Mouse (Mus musculus) urinary bladder, postnatal 25 days (tissue): ENCODE results near the gene Gm8857.
"Not testable (repeated sequence)": the region's sequence is repeated elsewhere in the genome, so short reads cannot be mapped to it uniquely, and the experiment has no call there.

Experiments used
- DNase-seq: peaks from one replicate; pipeline ENCODE4 v3.0.0; 2022; ENCODE audit warnings: low spot score

Gm8857 gene

DNA sequence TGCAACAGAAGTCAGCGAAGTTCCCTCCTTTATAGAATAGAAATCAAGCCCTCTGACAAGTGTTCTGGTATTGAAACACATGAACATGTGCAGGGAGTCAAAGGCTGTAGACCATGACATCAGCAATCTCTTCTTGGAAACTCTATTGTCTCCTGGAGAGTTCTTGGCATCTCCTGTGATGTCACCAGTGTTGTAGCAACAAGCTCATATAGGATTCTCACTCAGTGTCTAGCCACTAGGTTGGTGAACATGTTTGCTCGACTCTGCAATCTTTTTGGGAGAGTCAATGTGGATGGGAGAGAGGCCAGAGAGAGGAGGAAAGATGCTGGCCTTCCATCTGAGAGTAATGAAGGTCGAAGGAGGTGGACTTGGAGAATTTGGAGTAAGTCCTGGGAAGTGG is at the start of gene Gm8857, which contains the start of gene Gm8871:
Gm8857 (plus strand) TSS at position 303 of the 400 bp plus-strand sequence.
Gm8871 (plus strand) TSS at position 301 of the 400 bp plus-strand sequence.
- not testable (repeated sequence) for DNase-seq

DNA sequence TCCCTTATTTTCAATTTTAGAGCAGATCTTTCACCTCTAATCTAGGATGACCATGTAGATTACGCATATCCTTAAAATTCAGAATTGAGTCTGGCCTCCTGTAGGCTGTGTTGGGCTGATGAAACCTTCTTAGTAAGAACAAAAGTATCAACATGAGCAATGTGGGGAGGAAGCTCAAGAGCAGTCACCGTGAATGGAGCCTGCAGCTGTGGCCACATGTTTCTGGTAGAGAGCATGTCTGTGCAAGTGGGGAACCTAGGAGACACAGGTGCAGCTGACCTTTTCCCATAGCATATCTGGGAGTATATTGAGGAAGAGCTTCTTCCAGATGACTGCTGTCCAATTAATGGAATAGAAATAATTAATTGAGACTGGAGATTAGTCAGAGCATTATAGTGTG is 5.9 kb downstream of the Gm8857 start:
- DNase-seq, result not testable (repeated sequence)

DNA sequence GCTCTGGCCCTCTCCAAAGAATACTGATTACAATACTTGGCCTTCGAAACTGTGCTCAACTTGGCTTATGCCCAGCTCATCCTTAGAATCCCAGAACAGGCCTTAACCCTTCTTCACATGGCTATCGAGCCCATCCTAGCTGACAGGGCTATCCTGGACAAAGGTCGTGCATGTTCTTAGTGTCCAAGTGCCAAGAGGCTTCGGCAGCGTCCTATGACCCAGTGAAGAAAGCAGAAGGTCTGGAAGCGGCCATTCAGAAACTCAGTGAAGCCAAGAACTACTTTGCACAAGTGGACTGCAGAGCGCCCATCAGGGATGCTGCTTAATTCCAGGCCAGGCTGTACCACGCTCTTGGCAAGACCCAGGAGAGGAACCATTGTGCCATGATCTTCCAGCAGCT is 10.4 kb downstream of the Gm8857 start:
- DNase-seq, result not testable (repeated sequence)
